In the genomic region with DNA sequence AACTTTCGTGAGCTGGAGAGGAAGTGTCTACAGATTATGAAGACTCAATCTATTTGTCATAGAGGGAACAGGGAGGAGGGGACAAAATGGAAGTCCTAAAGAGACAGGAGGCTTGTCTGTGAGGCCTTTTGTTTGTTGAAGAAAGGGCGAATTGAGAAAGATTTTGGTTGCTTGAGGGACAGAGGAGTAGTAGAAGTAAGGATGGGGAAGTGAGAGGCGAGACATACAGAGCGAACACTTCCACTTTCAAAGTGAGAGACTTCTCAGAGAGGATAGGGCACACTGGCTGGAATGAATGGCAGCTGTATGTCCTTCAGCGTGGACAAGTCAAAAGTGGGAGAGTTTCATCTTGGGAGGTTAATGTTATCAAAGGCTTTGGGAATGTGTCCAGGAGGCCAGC, we compare ENCODE assay signal across 13 mouse cellular contexts.
"Had no signal": no experiment of that assay in that cellular context is flagged by ENCODE, and none has a peak within 500 bp of the region (broad histone marks: within the 10 kb centered on the region; RNA-seq: fewer than 3 reads in every experiment).

No protein-coding gene starts in this region.

- H3K4me3 ChIP-seq: limb, embryonic 12.5 days; limb, embryonic 15.5 days; liver, embryonic 13.5 days; midbrain, embryonic 12.5 days; midbrain, embryonic 15.5 days; myocyte; neural tube, embryonic 13.5 days; stomach, embryonic 15.5 days had no signal

- ATAC-seq: intestine, postnatal 0 days; midbrain, embryonic 15.5 days had no signal

- H3K9me3 ChIP-seq: limb, embryonic 12.5 days; limb, embryonic 15.5 days; liver, embryonic 13.5 days; midbrain, embryonic 12.5 days; midbrain, embryonic 15.5 days; neural tube, embryonic 13.5 days; stomach, embryonic 15.5 days had no signal

- H3K9ac ChIP-seq: limb, embryonic 12.5 days; limb, embryonic 15.5 days; liver, embryonic 13.5 days; midbrain, embryonic 12.5 days; midbrain, embryonic 15.5 days; neural tube, embryonic 13.5 days; stomach, embryonic 15.5 days had no signal

- H3K36me3 ChIP-seq: limb, embryonic 12.5 days; limb, embryonic 15.5 days; liver, embryonic 13.5 days; midbrain, embryonic 12.5 days; midbrain, embryonic 15.5 days; neural tube, embryonic 13.5 days; stomach, embryonic 15.5 days had no signal

- DNase-seq: liver, embryonic 13.5 days; lung, adult 2 months; lung, postnatal 36 days; thymus, postnatal 36 days had no signal

- H3K4me2 ChIP-seq: limb, embryonic 12.5 days; limb, embryonic 15.5 days; liver, embryonic 13.5 days; midbrain, embryonic 12.5 days; midbrain, embryonic 15.5 days; neural tube, embryonic 13.5 days; stomach, embryonic 15.5 days had no signal

- H3K27me3 ChIP-seq: limb, embryonic 12.5 days; limb, embryonic 15.5 days; liver, embryonic 13.5 days; midbrain, embryonic 12.5 days; midbrain, embryonic 15.5 days; neural tube, embryonic 13.5 days; stomach, embryonic 15.5 days had no signal

- H3K27ac ChIP-seq: kidney, postnatal 0 days; limb, embryonic 12.5 days; limb, embryonic 15.5 days; liver, embryonic 13.5 days; midbrain, embryonic 12.5 days; midbrain, embryonic 15.5 days; neural tube, embryonic 13.5 days; stomach, embryonic 15.5 days had no signal

- H3K4me1 ChIP-seq: limb, embryonic 15.5 days; liver, embryonic 13.5 days; midbrain, embryonic 12.5 days; midbrain, embryonic 15.5 days; neural tube, embryonic 13.5 days; stomach, embryonic 15.5 days had no signal
